Mouse (Mus musculus): ENCODE measurements around the gene Loxl1. TPM values are rescaled to one million over a fixed set of nuclear protein-coding genes. Genes with fewer than 3 reads are reported as not detected.

Gene Loxl1
- total RNA-seq, 2 experiments from 2014 or later, result 19.1 to 28.7 TPM

DNA sequence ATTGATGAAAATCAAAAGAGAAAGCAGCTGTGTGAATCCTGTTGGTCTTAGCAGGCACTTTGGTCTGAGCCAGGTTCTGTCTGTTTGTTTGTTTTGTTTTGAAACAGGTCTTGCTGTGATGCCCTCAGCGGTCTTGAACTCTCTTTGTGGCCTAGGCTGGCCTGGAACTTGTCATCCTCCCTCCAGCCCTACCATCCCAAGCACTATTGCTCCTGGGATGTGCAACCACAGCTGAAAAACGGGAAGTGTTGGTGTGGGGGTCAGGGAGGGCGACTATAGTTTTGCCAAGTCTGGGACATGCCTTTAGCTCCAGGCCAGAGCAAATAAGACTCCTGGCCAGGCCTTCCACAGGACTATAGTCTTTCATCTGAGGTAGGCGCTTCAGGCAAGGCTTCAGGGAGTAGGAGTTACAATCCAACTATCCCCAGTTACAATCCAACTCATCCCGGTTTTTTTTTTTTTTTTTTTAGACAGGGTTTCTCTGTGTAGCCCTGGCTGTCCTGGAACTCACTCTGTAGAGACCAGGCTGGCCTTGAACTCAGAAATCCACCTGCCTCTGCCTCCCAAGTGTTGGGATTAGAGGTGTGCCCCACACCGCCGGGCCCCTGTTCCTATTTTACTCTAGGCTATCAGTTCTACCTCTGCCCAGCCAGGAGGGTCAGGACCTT is 64.1 kb downstream of the Loxl1 start:
- DNase-seq, result no peak

DNA sequence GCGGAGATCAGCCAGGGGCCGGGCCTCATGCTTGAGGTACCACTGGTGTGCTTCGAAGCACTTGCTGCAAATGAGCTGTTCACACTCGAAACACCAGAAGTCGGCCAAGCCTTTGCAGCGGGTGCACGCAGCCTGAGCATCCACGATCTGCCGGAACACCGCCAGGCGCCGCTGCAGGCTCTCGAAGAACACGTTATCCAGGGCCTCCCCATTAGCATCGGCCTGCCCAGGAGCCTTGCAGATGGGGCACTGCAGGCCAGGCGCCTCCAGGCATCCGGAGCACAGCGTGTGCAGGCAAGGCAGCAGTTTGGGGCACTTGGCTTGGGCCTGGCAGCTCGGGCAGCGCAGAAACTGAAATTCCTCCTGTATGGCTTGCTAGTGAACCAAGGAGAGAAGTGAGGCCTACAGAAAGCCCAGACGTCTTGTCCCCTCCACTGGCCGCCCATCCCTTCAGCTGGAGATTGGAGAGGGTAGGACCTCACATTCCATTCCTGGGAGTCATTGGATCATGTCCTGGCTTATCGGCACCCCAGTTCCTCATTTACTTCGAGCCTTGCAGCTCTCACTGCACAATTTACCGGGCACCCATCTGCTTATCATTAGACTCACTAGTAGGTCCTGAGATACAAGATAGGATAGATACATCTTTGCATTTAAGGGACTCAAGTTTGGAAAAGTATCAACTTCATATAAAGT is 65.8 kb downstream of the Loxl1 start:
- DNase-seq, result peak; percentile 68

DNA sequence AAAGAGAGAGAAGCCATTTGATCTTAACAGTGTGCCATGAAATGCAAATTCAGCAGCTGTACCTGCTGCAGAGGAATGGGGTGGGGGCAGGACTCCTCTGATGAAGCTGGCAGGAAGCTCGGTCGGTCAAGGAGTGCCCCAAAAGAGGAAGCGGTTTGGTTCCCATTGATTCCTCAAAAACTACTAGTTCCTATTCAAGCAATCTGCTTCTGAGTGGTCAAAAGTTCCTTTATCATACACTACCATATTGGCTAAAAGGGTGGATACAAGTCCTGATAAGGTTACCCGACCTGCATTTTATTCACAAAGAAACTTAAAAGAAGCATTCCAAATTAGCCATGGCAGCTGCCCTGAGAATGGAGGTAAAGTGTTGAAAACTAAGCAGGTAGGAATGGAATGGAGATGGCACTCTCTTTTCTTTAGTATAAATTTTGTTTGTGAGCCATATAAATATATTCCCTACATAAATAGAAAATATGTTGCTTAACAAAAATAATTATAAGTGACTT is 66.8 kb downstream of the Loxl1 start:
- no peak for DNase-seq

DNA sequence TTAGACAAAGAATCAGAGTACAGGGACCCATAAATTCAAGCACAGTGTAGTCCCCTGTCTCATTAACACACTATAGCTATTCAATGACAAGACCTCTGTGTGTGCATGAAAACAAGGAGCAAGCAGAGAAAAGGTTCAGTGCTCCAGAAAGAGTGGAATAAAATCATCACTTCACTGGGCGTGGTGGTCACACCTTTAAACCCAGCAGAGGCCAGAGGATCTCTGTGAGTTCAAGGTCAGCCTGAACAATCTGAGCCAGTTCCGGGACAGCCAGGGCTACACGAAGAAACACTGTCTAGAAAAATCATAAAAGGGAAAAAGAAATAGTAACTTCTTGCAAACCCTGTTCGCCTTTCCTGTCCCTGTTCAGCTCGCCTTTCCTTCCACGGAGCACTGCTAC is 69.3 kb downstream of the Loxl1 start:
- no peak for DNase-seq

DNA sequence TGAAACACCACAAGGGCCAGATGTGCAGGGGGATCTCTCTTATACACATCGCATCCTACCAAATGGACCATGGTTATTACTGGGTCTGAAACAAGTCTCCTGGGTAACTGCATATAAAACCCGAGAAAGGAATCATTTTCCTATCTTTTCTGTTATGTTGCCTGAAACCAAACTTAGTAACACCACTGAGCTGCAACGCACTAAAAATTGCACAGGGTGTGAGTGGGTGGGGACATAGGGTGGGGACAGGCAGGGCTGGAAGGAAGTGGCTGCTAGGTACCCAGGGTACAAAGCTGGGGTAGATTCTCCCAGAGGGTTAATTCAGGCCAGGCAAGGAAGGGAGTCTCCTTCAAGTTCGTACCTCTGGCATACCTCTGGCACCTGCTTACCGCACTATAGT is 70.3 kb downstream of the Loxl1 start:
- no peak for DNase-seq

DNA sequence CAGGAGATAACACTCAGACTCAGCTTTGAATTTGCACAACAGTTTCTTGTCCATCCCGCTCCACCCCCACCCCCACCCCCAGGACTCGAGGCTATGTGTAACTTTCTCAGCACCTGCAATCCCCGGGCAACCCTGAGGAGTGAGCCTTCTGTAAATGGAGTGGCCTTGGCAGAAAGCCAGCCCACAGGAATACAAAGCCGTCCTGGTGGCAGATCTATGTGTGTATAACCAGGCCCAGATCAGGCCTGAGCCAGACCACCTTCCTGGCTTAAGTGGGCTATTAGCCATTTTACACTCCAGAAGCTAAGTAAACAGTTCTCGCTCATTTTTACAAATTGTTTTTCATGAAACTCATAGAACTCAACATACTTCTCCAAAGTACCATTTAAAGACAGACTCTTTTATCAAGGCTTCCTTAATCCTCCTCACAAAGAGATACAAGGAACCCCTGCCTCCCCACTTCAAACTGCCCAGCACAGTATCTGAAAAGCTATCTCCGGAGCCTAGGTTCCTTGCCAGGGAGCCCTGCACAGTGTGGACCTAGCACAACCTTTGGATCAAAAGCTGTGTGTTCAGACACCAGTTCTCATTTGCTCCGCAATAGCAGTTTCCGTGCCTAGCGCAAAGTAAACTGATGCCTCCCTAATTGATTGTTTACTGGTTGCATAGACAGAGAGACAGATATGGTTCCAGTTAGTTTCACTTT is 71.1 kb downstream of the Loxl1 start:
- DNase-seq, result no peak

Other genes starting within 250 kb of the Loxl1 start
- under 1 TPM; 0.38 to 0.41 TPM for gene Stra6, start 249.4 kb downstream of the Loxl1 start, total RNA-seq (2021)
- gene Ccdc33, start 194.4 kb downstream of the Loxl1 start, total RNA-seq (2021), result not detected
- gene Islr, start 108.9 kb downstream of the Loxl1 start, total RNA-seq (2021), result 10 to 100 TPM; 29.4 to 35.7 TPM
- 1 to 10 TPM; 4.2 to 4.6 TPM for gene Islr2, start 108.9 kb downstream of the Loxl1 start, total RNA-seq (2021)
- 1 to 10 TPM; 3.5 to 4.6 TPM for gene Pml, start 63.4 kb downstream of the Loxl1 start, total RNA-seq (2021)
- 1 to 10 TPM; 6.5 to 8.8 TPM for gene Stoml1, start 60.0 kb downstream of the Loxl1 start, total RNA-seq (2021)
- not detected for gene Tbc1d21, start 57.3 kb upstream of the Loxl1 start, total RNA-seq (2021)
- gene Insyn1, start 175.4 kb upstream of the Loxl1 start, total RNA-seq (2021), result 10 to 100 TPM; 11.1 to 12.3 TPM
- gene Cd276, start 242.3 kb upstream of the Loxl1 start, total RNA-seq (2021), result 10 to 100 TPM; 10.1 TPM

Data from gastrocnemius, postnatal 25 days (tissue).